Mouse (Mus musculus): ENCODE measurements around the gene Ankrd28.
A peak's percentile ranks its signal among the peaks of the same experiment; 100 is the strongest.
"Not testable (repeated sequence)": the region's sequence is repeated elsewhere in the genome, so short reads cannot be mapped to it uniquely, and the experiment has no call there.

Gene Ankrd28

DNA sequence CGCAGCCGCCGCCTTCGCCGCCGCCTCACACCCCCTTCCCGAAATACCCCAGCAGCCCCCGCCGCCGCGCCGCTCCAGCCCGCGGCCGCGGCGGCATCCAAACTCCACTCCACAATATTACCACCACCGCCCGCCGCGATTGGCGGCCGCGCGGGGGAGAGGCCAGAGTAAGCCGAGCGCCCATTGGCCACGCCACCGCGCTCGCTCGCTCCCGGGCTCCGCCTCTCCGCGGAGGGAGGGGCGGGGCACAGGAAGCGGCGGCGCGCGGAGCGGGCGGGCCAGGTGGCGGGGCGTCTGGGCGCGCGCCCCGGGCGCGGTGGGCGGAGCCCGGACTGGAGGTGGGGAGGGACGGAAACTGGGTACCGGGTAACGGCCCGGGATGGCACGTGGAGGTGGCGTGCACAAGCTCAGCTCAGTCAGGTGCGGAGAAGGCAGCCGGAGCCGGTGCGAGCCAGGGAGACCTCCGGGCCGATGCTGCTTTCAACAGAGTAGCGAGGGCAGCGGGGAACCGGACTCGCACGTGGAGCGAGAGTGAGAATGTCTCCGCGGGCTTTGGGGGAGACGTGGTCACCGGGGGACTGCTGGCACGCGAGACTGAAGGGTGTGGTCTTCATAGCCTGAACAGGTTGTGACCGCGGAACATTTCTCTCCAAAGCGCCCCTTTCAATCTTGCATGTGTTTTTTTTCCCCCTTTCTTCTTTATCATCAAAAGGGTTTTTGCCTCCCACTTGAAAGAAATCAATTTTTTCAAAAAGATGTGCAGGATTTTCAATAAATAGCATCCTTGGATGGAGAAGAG lies at the start of gene Ankrd28:
Gene Ankrd28 (minus strand): TSS at position 81 of the 799 bp plus-strand sequence.
- DNase-seq (ENCODE audit: low read depth, low spot score) = peak; percentile 97

DNA sequence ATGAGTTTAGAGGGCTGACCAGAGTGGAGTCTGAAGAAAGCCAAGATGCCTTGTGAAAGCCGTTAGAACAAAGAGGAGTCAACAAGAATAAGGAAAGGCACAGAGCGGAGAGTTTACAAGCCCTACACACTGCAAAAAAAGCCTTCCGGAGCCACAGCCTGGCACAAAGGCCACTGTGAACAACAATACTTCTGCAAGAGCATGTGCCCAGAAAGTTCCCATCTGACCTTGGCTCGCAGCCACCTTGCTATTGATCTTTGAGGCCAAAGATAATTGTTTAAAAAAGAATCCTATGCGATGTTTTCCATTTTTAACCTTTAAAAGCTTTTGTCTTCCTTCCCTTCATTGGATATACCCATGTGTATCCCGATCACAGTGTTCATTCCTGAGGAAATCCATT lies 49.0 kb upstream of the Ankrd28 start:
- DNase-seq (ENCODE audit: low read depth, low spot score) = no peak

DNA sequence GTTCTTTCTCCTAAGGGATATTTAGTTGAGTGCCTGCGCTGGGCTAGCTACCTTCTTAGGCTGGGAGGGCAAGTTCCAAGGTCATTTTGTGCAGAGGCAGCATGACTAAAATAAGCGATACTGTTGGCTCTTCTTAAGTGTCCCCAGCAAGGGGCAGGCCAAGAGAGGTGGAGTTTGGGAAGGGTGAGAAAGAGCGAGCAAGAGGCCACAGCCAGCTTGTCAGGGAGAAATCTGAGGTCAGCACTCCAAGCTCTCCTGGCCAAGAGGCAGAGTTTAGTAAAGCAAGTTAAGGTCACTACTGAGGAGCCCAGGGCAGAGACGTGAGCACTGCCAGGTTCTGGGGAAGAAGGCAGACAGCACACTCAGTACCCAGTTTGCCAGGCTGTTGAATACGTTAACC lies 41.7 kb upstream of the Ankrd28 start:
- DNase-seq (ENCODE audit: low read depth, low spot score) = no peak

DNA sequence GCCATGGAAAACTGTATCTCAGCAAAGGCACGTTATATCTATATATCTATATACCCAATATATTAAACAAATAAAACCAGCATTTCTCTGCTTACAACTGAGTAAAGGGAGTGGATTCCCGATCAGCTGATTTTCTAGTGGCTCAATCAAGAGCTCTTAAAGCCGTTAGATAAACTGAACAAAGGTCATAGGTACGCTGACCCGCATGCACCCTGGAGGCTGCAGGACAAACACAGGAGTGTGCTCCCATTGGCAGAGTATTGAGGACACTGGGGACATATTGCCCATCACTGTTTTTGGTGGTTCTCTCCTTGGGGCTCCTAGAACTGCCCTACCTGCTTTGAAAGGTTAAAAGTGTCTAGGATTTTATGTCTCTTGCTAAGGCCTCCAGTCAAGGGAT lies 40.0 kb upstream of the Ankrd28 start:
- DNase-seq (ENCODE audit: low read depth, low spot score) = no peak

DNA sequence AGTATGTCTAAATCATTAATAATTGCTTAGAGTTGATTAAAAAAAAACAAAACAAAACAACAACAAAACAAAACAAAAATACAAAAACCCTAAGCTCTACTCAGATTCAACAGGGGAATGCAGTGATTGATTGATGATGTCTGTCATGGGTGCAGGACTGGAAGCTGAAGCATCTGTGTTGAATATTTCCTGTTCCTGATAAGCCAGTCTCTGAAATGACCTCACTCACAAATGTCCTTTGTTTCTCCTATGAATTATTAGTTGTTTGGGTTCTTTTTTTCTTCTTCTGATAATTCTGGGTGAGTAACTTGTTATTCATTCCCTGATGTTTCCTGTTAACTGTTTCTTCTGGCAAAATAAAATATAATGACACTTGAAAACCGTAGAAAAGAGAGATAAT lies 38.1 kb upstream of the Ankrd28 start:
- DNase-seq (ENCODE audit: low read depth, low spot score) = no peak

DNA sequence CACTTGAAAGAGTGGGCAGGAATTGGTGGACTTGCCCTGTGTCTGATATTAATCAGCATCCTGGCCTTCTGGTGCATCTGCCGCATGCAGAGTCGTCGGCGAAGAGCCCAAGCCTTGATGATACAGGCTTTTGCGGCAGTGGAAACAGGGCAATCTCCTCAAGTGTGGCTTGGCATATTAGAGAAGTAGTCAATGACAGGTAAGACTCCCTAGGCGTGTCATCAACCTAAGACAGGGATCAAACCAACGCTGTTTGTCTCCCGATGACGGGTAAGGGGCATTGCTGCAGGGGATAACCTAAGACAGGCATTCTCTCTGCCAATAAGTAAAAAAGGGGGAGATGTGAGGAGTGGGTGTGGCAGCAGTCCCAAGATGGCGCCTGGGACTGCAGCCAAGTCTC lies 35.9 kb upstream of the Ankrd28 start:
- DNase-seq (ENCODE audit: low read depth, low spot score) = not testable (repeated sequence)

DNA sequence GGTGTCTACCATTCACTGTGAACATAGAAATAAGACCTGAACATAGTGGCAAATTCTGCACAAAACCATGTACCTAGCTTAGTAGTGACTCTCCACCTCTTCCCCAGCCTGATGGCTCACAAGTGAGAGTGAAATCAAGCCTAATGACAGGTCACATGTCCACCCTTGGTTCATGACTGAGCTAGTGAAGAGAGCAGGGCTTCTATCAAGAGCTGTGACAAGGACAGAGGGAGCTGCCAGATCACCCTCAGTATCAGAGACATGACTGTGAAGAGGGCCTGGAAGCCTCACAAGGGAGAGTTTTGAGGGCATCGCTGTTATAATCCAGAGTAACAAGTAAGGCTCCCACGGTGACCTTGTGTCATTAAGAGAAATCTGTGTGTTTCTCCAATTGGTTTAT lies 28.2 kb upstream of the Ankrd28 start:
- no peak for DNase-seq (ENCODE audit: low read depth, low spot score)

DNA sequence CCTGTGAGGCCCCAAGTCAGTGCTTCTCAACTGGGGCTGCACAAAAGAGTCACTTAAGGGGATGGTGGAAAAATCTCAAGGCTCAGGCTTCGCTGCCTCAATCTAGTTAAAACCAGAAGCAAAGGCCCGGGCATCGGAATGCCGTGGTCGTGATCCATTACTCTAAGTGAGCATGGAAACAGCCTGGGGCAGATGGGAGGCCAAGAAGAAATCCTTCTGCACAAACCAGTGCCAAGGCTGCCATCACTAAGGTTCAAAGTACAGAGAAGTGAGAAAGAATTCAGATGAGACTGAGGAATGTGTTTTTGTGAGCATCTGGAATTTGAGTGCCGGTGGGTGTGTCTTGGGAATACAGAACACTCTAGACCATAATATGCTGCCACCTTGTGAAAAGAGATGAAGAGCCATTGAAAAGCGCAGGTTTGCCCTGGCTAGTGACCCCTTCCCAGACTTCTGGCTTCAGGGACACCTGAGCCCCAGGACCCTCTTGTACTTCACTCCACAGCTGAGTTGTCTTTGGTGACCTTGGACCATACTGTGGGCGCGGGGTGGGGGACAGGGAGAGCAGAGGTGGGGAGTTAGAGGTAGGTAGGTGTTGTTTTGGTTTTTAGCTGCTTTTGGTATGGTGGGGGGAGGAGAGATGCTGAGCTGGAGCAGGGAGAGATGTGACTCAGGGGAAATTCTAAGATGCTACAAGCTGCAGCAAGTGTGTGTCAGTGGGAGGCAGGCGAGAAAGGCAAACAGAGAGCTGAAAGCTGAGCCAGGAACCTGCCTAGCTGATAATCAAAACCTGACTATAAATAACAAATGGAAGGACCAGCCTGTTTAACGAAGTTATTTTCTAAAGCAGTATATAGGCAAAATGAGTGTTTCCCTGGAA lies 26.9 kb upstream of the Ankrd28 start:
- DNase-seq (ENCODE audit: low read depth, low spot score) = no peak

DNA sequence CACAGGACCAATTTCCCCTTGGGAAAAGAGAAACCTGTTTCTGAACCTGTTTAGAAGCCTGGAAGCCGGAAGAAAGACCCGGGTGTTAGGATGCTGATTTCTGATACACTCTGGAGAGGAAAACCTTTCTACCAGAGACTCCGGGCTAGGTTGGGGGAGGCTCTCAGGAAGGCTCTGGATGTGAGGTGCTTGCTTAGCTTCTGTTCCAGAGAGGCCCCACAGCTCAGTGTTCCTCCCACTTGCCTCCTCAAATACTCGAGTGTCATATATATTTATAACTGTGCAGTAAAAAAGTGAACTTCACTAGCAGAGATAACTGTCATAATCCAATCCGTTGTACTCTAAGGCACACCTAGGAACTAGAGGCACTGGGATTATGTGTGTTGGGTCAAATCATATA lies 25.6 kb upstream of the Ankrd28 start:
- no peak for DNase-seq (ENCODE audit: low read depth, low spot score)

DNA sequence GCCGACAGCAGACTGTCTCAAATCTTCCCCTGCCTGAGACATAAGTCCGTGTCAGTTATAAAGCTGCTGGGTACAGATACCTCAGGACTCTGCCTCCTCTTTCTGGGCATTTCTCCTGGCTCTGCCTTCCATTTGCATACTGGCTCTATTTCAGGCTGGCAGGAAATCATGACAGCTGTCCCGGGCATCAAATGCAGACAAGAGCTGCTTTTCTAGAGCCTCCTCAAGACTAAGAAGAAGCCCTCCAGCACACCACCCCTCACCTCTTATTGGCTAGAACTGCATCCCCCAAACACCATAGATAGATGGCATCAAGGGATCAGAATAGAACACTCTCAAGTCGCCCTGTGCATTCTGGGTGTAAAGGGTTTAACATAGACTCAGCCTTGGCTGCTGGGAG lies 24.2 kb upstream of the Ankrd28 start:
- DNase-seq (ENCODE audit: low read depth, low spot score) = no peak

DNA sequence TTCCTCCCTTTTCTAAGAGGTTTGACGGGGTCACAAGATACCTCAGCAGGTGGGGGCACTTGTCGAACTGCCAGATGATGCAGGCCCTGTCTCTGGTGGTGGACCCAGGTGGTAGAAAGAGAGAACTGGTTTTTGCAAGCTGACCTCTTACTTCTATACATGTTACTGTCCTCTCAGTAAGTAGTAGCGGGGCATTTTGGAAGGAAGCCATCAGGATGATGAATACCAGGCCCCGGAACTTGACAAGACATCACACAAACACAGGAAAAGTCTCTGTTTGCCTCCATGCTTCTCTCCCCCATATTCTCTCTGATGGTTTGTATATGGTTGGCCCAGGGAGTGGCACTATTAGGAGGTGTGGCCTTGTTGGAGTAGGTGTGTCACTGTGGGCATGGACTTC lies 13.1 kb upstream of the Ankrd28 start:
- no peak for DNase-seq (ENCODE audit: low read depth, low spot score)

DNA sequence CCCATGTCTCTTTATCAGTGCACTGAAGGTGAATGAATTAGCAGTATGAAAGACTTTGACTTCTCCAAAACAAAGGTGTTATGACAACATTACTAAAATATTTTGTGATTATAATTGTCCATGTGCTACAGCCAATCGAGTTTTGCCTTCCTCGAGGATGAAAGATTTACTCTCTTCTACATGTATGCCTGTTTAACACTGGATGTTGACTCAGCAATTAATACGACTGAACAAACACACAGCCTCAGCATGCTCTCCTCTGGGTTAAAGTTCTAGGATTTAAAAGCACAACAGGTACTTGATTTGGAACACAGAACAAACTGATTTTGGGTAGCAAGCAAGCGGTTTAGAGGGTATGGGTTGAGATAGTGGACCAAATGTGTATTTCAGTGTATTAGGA lies 1.6 kb upstream of the Ankrd28 start:
- no peak for DNase-seq (ENCODE audit: low read depth, low spot score)

DNA sequence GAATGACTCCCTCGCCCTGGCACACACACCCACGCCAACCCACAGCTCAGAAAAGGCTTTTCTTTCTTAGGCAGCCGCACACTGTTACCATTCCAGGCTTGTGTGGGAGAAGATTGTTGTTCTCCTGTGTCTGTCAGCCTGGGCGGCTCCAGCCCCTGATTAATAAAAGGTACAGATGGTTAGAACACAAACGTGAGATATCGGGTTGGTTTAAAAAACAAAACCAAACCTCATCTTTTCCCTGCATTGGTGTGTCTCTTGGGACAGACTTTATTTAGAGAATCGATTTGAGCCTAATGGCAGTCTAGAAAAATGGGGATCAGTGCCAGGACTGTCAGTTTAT lies 890 bp upstream of the Ankrd28 start:
- no peak for DNase-seq (ENCODE audit: low read depth, low spot score)

DNA sequence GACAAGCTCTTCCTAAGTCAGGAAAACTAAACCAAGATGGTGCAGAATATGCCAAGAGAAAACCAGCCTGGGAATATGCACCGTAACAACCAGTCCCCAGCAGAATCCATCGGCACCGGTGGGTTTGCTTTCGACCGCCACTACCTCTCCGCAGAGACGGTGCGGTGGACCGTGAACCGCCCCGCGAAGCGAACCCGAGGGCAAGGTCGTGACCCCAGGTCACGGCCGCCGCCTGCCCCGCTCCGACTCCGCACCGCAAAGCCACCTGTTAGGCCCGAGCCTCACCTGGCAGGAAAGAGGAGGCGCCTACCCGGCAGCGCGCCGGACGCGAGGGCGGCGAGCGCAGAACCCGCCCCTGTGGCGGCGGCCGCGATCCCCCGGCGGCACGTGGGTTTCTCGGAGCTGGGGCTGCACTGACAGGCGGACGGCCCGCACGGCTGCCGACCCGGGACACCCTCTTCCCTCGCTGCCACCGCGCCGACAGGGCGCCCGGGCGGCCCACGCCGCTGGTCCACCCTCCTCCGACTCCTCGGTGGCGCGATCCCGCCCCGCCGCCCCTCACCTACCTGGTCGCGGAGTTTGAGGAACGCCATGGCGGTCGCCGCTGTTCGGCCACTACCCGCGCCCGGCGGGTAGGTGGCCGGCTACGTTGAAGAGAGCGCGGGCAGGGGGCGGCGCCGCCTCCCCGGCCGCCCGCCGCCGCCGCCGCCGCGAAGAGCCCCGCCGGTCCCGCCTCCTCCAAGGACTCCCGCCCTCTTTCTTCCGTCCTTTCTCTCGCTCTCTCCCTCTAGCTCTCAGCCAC lies 489 bp downstream of the Ankrd28 start:
- DNase-seq (ENCODE audit: low read depth, low spot score) = peak; percentile 84

DNA sequence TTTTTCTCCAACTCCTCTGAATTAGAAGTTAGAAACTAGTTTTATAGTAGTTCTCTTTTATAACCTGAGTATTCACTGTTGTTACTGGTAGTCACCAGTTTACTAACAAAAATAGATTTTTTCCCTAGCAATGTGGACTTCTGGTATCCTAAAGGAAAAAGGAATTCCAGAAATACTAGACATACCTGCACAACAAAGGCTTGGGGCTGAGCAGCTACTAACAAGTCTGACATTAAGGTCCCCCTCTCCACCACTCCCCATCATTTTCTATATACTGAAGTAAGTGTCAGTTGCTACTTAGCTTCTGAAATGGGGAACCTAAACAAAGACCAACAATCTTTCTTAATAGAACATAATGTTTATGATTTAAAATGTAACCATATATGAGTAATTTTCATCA lies 3.2 kb downstream of the Ankrd28 start:
- DNase-seq (ENCODE audit: low read depth, low spot score) = no peak

DNA sequence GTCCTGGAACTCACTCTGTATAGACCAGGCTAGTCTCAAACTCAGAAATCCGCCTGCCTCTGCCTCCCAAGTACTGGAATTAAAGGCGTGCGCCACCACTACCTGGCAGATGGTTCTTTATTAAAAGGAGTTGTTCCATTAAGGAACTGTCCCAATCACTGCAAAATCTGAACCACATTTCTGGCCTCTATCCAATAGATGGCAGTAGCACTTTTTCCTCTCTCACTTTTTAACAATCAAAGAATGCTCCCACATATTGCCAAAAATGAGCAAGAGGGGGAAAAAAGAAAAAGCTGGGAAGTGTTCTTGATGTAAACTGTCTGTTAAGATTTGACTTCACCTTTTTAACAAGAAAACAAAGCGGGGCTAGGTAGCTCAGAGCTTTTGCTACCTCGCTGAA lies 20.5 kb downstream of the Ankrd28 start:
- no peak for DNase-seq (ENCODE audit: low read depth, low spot score)

DNA sequence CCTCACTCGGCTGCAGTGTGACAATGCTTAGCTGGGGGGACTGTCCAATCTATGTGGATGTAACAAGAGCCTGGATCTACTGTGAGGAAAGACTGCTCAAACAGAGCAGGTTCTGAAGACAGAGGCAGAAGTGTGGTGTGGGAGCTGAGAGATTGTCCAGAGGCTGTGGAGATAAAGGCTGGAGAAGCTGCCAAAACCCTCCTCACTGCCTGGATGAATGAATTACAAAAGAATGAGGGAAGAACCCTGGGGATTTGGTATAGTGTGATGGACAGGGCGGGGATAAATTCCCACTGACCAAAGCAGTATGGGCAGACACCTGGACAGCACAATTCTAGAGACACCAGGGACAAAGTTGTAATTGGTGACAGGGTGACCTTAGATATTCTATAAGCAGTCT lies 26.7 kb downstream of the Ankrd28 start:
- no peak for DNase-seq (ENCODE audit: low read depth, low spot score)

DNA sequence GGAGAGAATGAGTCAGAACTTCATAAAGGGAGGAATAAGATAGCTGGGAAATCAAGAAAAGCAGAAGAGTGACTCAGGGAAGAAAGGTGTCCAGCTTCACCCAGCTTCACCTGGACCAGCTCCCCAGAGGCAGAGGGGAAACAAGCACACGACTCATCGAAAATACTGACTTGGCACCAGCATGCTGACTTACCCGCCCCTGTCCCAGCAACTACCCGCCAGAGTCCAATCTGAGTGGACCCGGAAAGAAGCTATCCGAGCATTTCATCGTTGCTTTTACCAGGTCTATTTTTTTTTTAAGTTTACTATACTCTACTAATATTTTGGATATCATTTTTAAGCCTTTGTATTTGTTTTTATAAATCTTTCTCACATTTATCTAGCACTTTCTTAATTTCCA lies 29.5 kb downstream of the Ankrd28 start:
- DNase-seq (ENCODE audit: low read depth, low spot score) = no peak

DNA sequence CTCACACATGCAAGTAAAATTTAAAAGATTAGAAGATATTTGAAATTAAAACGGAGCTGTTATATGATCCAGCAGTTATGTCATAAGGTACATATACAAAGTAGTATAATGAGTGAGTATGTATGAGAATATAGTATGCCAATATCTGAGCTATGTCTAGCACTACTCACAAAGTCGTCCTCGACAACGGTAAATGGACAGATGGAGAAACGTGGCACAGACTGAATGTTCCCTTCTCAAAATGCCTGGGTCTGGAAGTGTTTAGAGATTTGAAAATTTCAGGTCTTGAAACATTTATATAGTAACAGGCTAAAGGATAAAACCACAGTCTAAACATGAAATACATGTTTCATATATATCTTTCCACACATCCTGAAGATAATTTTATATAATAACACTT lies 30.0 kb downstream of the Ankrd28 start:
- DNase-seq (ENCODE audit: low read depth, low spot score) = no peak

DNA sequence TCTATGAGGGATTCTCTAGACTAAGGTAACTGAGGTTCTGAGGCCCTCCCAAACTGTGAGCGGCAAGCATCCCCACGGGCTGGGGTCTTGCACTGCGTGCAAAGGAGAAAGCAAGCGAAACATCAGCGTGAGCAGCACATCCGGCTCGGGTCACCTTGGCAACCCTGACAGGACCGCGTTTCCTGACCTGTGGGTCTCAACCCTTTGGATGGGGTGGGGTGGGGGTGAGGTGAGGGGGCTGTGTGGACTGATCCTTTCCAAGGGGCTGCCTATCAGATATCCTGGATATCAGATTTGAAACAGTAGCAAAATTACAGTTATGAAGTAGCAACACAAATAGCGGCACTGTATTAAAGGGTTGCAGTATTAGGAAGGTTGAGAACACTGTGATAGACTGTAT lies 31.5 kb downstream of the Ankrd28 start:
- DNase-seq (ENCODE audit: low read depth, low spot score) = no peak

DNA sequence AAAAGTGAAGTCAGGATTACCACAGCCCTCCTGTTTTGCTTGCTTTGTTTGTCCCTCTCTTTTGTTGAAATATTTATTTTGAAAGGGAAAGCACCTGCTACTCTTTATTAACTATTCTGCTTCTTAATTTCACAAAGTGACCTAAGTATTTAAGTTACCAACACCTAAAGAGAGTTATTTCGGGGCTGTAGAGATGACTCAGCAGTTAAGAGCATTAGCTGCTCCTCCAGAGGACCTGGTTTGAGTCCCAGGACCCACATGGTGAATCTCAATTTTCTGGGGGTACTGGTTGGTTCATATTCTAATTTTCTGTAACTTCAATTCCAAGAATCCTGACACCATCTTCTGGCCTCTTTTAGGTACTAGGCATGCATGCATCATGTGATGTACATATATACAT lies 34.9 kb downstream of the Ankrd28 start:
- no peak for DNase-seq (ENCODE audit: low read depth, low spot score)

DNA sequence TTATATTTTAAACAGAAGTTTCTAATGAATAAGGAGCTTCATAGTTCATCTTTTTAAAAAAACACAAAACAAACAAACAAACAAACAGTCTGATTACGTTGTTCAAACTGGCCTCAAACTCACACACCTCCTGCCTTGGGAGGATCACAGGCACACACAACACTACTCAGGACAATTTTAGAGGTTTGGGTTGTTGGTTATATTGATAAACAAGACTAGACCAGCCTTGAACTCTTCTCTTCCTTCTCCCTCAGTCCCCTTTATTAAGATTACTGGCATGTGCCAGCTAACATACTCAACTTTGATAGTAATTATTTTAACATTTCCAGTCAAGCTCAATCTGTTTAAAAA lies 35.7 kb downstream of the Ankrd28 start:
- no peak for DNase-seq (ENCODE audit: low read depth, low spot score)

All from CD4-positive helper T cell, adult 2 months (primary cell).